Mouse (Mus musculus) cerebellum, postnatal 36 days (tissue): ENCODE measurements around the gene Swsap1.

Experiments used
- DNase-seq, 2 experiments: peaks; one replicate each; pipeline ENCODE4 v3.0.0; 2021 to 2022; ENCODE audit warnings: mixed read lengths in 2 of 2

The Swsap1 gene

GRCm38 (mm10) chr9:21968883-21969282 lies 13.3 kb downstream of the Swsap1 start:
- DNase-seq = no peak

GRCm38 (mm10) chr9:21969304-21969703 lies 13.7 kb downstream of the Swsap1 start:
- DNase-seq = no peak

GRCm38 (mm10) chr9:21976626-21977175 lies 21.1 kb downstream of the Swsap1 start:
- no peak for DNase-seq

DNA sequence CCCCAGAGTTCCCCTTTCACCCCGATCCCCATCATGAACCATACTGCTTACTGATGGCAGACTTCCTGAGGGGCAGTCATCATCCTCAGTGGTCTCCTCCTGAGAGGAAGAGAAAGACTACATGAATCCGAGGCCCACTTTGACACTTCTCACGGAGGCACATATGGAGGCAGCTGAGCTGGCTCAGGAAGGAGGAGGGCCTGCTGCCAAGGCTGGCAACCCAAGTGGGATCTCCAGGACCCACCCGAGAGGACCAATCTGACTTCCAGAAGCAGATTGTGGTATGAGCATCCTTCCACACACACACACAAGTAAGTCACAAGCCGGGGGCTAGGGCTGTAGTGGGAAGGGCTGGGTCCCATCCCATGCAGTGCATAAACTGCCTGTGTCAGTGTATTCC lies 21.8 kb downstream of the Swsap1 start:
- DNase-seq = peak; percentile 31 to 35

- peak; percentile 62 to 67 for DNase-seq
These were observed 22.4 kb downstream of the Swsap1 start for GRCm38 (mm10) chr9:21977972-21978371.

DNA sequence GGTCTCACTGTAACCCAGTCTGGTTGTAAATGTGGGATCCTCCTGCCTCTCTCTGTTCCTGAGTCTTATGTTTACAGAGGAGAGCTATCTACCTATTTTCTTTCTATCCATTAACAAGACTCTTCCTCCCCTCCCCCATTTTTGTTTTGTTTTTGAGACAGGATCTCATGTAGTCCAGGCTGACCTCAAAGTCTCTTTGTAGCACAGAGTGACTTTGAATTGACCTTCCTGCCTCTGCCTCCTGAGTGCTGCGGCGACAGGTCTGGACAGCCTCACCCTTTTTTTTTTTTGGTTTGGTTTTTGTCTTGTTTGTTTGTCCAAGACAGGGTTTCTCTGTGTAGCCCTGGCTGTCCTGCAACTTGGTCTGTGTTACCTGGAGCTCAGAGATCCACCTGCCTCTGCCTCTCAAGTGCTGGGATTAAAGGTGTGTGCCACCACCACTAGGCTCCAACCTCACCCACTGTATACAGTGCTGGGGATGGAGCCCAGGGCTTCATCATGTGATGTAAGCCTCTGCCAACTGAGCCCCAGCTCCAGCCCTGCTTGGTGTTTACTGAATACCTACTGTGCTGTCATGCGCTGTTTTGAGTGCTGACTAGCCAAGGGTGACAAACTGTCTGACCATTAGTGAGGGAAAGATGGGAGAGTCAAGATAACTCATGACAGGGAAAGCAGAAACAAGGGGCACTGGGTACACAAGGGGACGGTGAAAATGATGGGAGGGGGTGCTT lies 23.0 kb downstream of the Swsap1 start:
- DNase-seq = no peak

- no peak for DNase-seq
These were observed 28.4 kb downstream of the Swsap1 start for GRCm38 (mm10) chr9:21983911-21984310.

- DNase-seq = peak; percentile 73 to 76
These were observed 32.2 kb downstream of the Swsap1 start for GRCm38 (mm10) chr9:21987592-21988342.

DNA sequence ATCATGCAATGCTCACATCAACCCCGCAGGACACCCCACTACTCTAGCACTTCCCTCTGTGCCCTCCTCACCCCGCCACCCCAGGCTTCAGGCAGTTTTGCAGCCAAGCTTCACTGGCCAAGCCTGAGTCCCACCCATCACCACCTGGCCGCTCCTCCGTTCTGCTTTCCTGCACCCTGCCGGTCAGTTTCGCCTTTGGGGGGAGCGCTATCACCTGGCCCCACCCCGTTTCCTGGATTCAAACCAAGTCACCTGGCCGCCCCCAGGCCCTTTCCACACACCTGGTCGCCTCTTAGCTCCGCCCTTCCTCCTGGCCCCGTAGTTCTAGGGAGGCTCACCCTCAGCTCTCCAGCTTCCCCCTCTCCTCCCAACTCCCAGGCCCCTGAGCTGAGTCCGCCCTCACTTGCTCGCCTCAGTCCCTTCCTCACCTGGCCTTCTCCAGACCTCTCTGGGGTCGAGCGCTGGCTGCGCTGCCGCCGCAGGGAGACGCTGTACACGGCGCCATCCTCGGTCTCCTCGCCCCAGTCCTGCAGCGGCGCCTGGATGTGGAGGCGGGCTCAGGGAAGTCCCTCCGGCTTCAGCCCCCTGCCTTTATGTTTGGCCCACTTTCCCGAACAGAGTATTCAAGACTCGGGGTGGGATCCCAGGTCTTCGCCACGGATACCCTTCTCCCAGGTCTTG lies 33.0 kb downstream of the Swsap1 start:
- DNase-seq = peak; percentile 65 to 73

GRCm38 (mm10) chr9:21989230-21990110 lies 33.9 kb downstream of the Swsap1 start, which contains the start of gene Rgl3:
TSS of gene Rgl3 (minus strand) at chr9:21989446.
- DNase-seq = peak; percentile 76 to 83

GRCm38 (mm10) chr9:21992227-21992626 lies 36.7 kb downstream of the Swsap1 start:
- no peak for DNase-seq

DNA sequence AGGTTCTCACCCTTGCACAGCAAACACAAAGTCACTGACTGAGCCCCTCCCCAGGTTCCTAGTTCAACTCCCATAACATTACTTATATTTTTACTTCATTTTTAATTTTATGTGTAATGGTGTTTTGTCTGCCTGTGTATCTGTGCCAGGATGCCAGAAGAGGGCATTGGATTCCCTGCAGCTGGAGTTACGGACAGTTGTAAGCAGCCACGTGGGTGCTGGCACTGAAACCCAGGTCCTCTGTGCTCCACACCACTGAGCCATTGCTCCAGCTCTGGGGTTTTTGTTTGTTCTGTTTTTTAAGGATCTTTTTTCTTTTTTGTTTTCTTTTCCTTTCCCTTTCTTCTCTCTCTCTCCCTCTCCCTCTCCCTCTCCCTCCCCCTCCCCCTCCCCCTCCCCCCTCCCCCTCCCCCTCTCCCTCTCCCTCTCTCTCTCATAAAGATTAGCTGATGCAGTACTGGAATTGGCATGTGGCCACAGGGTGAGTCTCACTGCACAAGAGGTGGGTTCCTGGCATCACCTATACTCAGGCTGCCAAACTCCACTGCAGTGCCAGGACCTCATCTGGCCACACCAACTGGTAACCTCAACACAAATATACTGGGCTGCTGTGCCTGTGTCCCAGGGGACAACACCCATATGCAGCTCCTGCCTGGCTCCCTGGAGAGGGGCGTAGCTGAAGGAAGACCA lies 40.8 kb downstream of the Swsap1 start:
- no peak for DNase-seq

- DNase-seq = no peak
These were observed 44.7 kb downstream of the Swsap1 start for GRCm38 (mm10) chr9:22000296-22000695.

- DNase-seq = no peak
These were observed 46.1 kb downstream of the Swsap1 start for GRCm38 (mm10) chr9:22001633-22002032.

DNA sequence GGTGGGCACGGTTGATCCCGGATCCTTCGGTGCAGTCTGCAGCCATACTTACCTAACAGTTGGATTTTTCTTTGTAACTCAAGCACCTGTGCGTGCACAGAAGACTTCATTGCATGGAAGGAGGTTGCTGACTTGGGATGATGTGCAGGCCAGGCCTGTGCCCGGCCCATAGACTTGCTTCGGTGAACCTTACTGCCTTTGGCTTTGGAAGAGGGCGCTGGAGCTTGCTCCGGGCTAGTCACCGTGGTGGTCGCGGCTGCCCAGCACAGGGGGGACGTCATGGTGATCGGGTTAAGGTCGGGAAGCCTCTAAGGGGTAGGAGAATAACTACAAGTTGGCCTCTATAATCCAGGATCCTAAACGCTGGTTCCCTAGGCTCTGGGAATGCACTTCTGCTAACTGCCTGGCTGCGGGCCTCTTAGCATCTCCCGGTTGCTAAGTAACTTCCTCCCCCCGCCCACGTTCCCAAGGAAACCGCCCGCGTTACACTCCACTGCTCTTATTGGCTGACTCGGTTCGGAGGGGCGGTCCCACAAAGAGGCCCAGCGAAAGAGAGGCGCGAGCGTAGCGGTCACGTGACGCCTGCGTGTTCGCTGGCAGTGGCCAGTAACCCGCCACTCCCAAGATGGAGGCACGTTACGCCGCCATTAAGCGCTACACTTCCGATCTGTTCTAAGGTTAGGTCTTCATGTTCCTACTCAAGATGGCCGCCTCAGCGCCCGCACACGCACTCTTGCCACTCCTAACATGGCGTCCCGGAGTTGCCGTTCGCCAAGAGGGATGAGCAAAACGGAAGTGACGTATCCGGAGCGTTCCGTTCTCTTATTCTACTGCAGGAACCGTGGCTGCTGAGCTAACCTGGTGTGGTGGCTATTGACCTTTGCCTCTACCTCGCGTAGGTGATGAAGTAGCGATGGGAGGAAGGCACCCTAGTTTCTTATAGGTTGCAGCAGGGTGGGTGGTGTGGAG lies 46.9 kb downstream of the Swsap1 start, which contains the start of the genes Ccdc151 and Prkcsh:
Gene Ccdc151 (minus strand): TSS at position 441 of the 969 bp plus-strand sequence.
Gene Prkcsh (plus strand): TSS at position 613 of the 969 bp plus-strand sequence.
- DNase-seq = peak; percentile 98 to 99

DNA sequence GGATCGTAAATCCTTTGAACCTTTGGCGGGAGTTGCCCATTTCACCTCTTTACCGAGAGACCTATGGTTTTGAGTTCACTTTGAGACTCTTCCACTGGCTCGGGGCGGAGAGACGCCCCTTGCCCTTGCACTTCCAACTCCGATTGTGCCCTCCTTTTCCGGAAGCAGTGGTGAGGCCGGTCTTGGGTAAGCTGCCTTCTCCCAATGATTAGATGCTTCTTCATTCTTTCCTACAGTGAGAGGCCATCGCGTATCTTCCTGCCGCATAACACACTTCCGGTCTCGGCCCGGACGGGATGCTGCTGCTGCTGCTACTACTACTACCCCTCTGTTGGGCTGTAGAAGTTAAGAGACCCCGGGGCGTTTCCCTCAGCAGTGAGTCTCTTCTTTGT lies 47.6 kb downstream of the Swsap1 start:
- DNase-seq = no peak

DNA sequence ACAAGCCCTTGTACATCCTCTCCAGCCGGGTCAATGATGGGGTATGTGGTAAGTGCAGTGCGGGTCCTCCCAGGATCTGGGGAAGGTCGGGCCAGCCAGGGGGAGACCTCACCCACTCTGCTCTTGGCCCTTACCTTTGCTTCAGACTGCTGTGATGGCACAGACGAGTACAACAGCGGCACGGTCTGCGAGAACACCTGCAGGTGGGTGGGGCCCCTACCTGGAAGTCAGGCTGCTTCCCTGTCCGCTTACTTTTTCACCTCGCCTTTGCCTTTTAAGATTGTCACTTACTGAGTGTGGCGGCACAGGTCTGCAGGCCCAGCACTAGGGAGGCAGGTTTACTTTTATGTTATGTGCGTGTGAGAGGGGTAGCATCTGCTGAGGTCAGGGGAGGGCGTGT lies 49.0 kb downstream of the Swsap1 start:
- DNase-seq = no peak
